Mouse (Mus musculus) hematopoietic stem cell, adult 5-6 weeks (primary cell): ENCODE data around the gene Taok2. TPM values are rescaled to one million over a fixed set of nuclear protein-coding genes. Genes with fewer than 3 reads are reported as not detected.
A peak's percentile ranks its signal among the peaks of the same experiment; 100 is the strongest.
"Not testable (repeated sequence)": the region's sequence is repeated elsewhere in the genome, so short reads cannot be mapped to it uniquely, and the experiment has no call there.

Source experiments
- ATAC-seq, 2 experiments: fragments of 125-278 bp in 1 of 2; replicated peaks in 1 of 2; 2 replicates each; pipeline ENCODE4 v1.8.0; 2016 to 2017; ENCODE audit warnings: inconsistent platforms in 2 of 2, mild to moderate bottlenecking in 2 of 2, moderate number of reproducible peaks in 2 of 2, low read depth in 1 of 2, moderate TSS enrichment in 1 of 2; ENCODE audit not compliant: low FRiP score in 2 of 2, poor library complexity in 2 of 2, severe bottlenecking in 2 of 2, insufficient read depth in 1 of 2, low TSS enrichment in 1 of 2
- total RNA-seq: library from RNA; stranded (forward); fragments of 172-1452, 232-1000 nt; gene quantifications from 2 replicates; pipeline ENCODE4 v1.2.3, GENCODE M21; 2017

The Taok2 gene
- 31.7 and 32.7 TPM in 2 replicates for total RNA-seq

DNA sequence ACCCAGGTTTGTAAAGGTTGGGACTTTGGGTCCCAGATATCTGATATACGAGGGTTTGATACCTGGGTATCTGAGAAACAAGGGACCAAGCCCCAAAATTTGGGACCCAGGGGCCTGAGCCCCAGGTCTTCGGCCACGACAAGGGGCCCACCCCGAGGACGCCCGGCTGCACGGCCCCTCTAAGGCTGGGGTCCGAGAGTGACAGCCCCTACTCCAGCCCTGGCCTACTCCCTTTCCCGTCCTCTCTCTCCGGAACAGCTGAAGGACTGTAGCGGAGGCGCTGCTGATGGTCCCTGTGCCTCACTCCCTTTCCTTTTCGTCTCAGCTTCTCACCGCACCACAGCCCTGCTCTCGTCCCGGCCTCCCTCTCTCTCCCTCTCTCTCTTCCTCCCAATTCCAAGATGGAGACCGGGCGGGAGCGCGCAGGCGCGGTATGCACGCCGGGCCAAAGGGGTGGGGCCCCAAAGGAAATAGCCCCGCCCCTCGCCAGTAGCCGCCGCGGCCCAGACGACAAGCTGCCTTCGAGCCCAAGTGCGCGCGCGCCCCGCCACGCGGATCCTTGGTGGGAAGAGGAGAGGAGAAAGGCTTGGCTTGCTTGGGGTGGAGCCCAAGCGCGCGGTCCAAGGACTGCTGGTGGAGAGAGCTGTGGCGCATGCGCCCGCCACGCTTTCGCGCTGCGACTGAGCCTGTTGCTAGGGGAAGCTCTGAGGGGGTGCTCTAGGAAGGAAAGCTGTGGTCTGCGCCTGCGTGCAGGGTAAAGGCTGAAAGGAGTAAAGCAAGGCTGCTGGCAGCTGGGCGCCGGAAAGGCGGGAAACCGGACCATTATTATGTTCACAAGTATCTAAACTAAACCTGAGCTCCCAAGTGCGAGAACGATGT lies at the start of gene Taok2:
Taok2 (minus strand) TSS at position 418 of the 879 bp plus-strand sequence.
- ATAC-seq = peak; percentile 92 to 96

DNA sequence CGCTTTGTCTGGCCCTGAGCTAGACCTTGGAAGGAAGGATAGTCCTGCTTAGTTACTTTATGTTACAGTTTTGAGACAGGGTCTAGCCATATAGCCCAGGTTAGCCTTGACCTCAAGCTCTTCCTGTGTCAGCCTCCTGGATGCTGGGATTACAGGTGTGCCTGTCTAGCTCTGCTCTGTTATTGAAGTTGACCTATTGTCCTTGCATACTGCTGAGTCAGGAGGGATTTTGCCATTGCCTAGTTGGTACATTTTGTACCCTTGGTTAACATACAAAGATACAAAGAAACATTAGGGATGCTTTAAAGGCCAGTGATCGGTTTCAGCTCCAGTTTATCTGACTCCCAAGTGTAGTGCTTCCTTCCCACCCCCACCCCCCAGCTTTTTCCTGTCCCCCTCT lies 48.1 kb upstream of the Taok2 start:
- ATAC-seq = no peak

- ATAC-seq = peak in 1 of 2 experiments; percentile 14; a peak in 1 of 4 replicates
These were observed 44.5 kb upstream of the Taok2 start for GRCm38 (mm10) chr7:126929046-126929445.

- peak; percentile 82 to 91 for ATAC-seq
These were observed 44.0 kb upstream of the Taok2 start, which contains the start of gene Kctd13 for GRCm38 (mm10) chr7:126928384-126929037. Gene Kctd13, plus strand, starts transcription at chr7:126928879.

DNA sequence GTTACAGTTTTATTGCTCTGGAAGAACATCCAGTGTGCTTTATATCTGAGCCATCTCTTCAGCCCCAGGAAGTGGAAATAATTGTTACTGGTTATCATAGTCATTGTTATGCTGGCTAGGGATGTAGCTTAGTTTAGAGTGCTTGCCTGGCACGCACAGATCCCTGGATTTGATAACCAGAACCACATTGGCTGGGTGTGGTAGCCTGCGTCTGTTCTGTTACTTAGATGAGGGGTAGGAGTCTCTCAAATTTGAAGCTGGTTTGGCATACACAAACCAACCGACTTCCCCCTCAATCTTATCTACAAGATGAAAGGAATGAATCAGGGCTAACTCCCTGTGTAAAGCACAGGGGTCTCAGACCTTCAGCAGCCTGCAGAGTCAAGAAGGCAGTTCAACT lies 41.8 kb upstream of the Taok2 start:
- ATAC-seq = no peak

GRCm38 (mm10) chr7:126923999-126924398 lies 39.5 kb upstream of the Taok2 start:
- ATAC-seq = no peak

GRCm38 (mm10) chr7:126922624-126923060 lies 38.1 kb upstream of the Taok2 start, which contains the start of gene Tmem219:
Gene Tmem219, minus strand, starts transcription at chr7:126922917.
- no peak for ATAC-seq

- ATAC-seq = no peak
These were observed 37.1 kb upstream of the Taok2 start for GRCm38 (mm10) chr7:126921563-126921962.

GRCm38 (mm10) chr7:126919973-126920372 lies 35.5 kb upstream of the Taok2 start:
- no peak for ATAC-seq

GRCm38 (mm10) chr7:126918356-126918755 lies 33.9 kb upstream of the Taok2 start:
- ATAC-seq = not testable (repeated sequence)

DNA sequence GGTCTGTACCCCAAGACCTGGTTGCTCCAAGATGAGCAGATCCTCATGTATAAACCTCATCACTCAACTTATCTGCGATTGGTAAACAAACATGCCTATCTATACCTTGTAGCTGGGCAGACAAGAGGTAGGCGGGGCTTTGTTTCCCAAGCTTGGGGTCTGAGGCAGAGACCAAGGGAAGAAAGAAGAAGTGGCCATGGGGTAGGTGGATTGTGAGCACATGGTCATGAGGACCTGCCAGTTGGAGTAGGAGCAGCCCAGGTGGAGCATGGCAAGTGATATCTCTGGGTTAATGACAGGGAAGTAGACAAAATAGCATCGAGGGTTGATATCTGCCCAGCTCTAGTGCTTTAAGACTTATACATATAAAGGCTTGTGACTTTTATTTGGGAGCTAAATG lies 30.3 kb upstream of the Taok2 start:
- no peak for ATAC-seq

- no peak for ATAC-seq
These were observed 21.1 kb upstream of the Taok2 start for GRCm38 (mm10) chr7:126905590-126905989.

DNA sequence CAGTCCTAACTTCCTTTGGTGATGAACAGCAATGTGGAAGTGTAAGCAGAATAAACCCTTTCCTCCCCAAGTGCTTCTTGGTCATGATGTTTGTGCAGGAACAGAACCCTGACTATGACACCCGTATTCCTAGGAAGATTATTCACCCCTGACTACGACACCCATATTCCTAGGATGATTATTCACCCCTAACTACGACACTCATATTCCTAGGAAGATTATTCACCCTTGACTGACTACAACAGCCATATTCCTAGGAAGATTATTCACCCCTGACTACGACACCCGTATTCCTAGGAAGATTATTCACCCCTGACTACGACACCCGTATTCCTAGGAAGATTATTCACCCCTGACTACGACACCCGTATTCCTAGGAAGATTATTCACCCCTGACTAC lies 15.3 kb upstream of the Taok2 start:
- not testable (repeated sequence) for ATAC-seq

GRCm38 (mm10) chr7:126898102-126898990 lies 13.8 kb upstream of the Taok2 start:
- peak; percentile 88 to 92 for ATAC-seq

DNA sequence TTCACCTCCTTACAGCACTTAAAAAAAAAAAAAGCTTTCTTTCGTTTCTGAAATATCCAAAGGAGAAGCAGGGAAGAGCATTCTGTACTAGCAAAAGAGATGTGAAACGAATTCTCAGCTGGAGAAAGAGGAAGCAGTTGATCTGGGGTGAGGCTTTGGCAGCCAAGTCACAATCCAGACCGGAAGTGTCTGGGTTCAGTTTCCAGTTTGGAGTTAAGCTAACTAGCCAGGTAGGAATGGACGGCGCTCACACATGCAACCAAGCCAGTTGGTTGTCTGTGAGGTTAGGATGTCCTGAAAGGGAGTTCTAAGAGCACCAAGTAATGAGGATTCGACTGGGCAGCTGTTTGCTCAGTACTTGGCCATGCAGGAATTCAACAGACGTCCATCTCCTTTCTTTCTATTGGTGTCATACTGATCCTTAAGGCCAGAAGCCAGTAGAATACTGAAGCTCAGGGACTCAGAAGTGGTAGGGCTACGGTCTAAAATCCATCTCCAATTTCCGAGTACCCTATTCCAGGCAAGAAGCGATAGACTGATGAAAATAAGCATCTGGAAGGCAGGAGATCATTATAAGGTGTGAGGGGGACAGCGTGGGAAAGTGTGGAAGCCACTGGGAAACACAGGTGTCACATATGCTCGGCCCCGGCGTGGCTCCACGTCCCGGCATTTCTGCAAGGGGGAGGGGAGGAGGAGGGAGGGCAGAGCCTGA lies 13.0 kb upstream of the Taok2 start:
- ATAC-seq = peak; percentile 63 to 78

DNA sequence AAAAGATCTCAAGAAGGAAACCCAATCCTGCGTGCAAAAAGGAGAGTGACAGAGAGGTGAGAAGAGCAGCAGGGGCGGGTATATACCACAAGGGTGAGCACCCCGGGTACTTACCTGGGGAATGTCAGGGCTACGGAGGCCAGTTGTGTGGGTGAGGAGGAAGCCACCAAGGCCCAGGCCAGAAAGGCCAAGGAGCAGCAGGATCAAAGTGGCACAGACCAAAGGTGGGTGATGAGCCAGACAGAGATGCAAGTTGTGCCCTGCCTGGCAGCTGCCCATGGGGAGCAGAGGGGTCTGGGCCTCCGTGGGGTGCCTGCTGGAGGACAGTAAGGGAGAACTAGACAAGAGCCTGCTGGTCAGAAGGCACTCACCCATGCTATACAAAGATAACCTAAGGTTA lies 12.4 kb upstream of the Taok2 start:
- ATAC-seq = peak; percentile 12 to 18; a peak in 1 of 4 replicates

DNA sequence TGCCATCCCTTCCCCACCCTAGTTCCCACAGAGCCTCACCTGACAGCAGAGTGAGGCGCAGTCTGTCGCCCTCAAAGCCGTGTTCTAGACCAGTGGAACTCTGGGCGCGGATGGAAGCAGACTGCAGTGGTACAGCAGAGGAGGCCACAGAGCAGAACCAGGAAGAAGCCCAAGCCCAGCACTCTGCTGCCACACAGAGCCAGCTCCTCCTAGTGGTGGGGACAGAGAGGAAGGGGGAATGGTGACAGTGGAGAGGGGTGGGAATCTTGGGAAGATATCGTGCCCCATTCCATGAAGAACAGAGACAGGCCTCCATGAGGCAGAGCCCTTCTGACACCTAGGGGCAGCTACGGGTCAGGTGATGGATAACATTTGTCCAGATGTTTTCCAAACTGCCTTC lies 4.3 kb upstream of the Taok2 start:
- ATAC-seq = no peak
